Mouse (Mus musculus) megakaryocyte, embryonic 14.5 days (primary cell): ENCODE data around the gene Gramd1a.

Source experiments
- FLI1 ChIP-seq: IDR thresholded peaks from 2 replicates; pipeline ENCODE4 v1.6.1; 2012; ENCODE audit warnings: low read length, inconsistent platforms, mixed read lengths
- GATA1 ChIP-seq: IDR thresholded peaks from 3 replicates; pipeline ENCODE4 v1.6.1; 2012; ENCODE audit warnings: mixed read lengths, low read length, inconsistent platforms, borderline replicate concordance

DNA sequence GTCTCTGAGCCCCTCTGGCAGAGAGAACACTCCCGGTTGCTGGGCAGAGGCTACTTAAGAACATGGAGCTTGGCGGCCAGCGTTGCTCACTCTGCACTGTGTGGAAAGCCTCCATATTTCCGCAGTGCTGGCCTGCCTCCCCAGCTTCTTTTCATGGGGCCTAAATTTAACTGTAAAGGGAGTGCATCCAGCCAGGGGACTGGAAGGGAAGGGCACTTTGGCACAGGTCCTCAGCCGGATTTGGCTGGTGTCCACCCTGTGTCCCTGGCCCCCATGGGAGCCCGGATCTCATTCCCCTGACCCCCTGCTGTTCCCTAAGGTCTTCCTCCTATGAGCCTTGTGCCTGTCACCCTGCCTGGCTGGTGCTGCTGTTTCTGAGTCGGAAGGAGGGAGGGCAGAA, 37.2 kb downstream of the Gramd1a start:
- TF ChIP-seq GATA1 (no peak), FLI1 (no peak)
